Mouse (Mus musculus): ENCODE data around the gene Tdpoz4.
"Not testable (repeated sequence)": the region's sequence is repeated elsewhere in the genome, so short reads cannot be mapped to it uniquely, and the experiment has no call there.

Tdpoz4 gene

GRCm38 (mm10) chr3:93796098-93796497 is at the start of gene Tdpoz4:
Gene Tdpoz4, plus strand, starts transcription at chr3:93796398.
- in situ Hi-C loops (cut with MseI, MboI): not testable (repeated sequence)

DNA sequence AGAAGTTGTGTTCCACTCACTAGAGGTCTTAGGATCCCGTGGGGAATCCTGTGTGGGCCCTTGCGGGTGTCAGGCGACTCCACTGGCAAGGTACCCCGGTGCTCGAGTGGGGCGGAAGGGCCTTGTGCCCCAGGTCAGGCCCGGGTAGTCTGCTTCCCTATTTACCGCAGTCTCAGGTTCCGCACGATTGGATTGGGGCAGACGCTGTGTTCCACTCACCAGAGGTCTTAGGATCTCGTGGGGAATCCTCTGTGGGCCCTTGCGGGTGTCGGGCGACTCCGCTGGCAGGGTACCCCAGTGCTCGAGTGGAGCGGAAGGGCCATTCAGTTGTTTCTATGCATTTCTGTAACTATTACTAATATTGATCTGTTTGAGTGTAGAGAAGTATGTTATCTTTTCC is 42.2 kb upstream of the Tdpoz4 start:
- in situ Hi-C loops (cut with MseI, MboI): not testable (repeated sequence)

DNA sequence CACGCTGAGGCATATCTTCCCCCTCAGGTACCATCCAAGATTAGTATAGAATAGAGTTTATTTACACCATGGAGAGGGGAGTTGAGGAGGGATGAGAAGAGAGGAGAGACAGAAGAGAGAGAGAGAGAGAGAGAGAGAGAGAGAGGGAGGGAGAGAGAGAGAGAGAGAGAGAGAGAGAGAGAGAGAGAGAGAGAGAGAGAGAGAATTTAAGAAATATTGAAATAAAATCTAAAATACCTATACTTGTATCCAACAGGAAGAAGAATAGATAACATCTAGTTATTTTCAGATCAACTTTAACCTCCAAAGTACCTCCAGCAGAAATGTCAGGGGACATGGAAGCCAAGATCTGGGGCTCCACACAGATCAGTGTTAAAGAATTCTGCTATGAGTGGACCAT is 23.5 kb upstream of the Tdpoz4 start, which contains the start of gene Gm5773:
Gene Gm5773 (plus strand): TSS at position 301 of the 400 bp plus-strand sequence.
- in situ Hi-C loops (cut with MseI, MboI): not testable (repeated sequence)

GRCm38 (mm10) chr3:93813341-93813740 is 17.1 kb downstream of the Tdpoz4 start:
- in situ Hi-C loops (cut with MseI, MboI): not testable (repeated sequence)

GRCm38 (mm10) chr3:93825720-93826119 is 29.5 kb downstream of the Tdpoz4 start, which contains the start of gene Tdpoz3:
Gene Tdpoz3, plus strand, starts transcription at chr3:93826020.
- in situ Hi-C loops (cut with MseI, MboI): loop anchor here in 1 of 2 experiments (10.0 kb wide), 1 partner anchor 409 kb away; no protein-coding TSS in a partner anchor

Data from mouse trophoblast stem cell (cell line).